Mouse (Mus musculus): Measurements from ENCODE around the gene Lce3d. TPM values are rescaled to one million over a fixed set of nuclear protein-coding genes. Genes with fewer than 3 reads are reported as not detected.

Lce3d gene
- not detected for total RNA-seq (2021)
- polyA plus RNA-seq (2012; rRNA removed) = not detected in 2 replicates
- long read RNA-seq = 0 reads

DNA sequence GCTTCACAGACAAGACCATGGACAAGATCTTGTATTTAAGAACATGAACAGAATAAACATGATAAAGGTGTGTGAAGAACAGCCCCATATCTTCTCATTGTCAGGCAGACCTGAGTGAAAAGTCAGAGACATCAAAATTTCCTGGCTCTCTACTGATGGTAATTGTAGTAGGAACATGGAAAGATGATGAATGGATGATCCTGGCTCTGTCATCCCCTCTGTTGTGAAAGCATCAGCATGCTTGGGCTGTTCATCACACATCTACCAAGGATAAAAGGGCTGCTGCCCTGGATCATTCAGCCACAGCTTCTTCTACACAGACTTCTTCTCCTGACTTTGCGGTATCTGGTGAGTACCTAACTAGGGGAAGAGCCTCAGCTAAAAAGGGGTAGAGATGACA, at the start of gene Lce3d:
Lce3d (plus strand) TSS at position 301 of the 400 bp plus-strand sequence.
- Histone ChIP-seq H3K27ac (no peak within 1 kb of the TSS), H3K4me3 (no peak within 1 kb of the TSS), H3K9ac (ENCODE audit: low read depth, low read length) (no peak within 1 kb of the TSS), H3K36me3 (ENCODE audit: control insufficient read depth, insufficient read depth, low read length) (no peaks in the 10 kb centered on the region), H3K27me3 (ENCODE audit: control insufficient read depth, insufficient read depth, low read length) (no peaks in the 10 kb centered on the region), H3K79me2 (replicated peaks; ENCODE audit: control insufficient read depth, insufficient read depth, low read length) (no peaks in the 10 kb centered on the region), H3K4me1 (ENCODE audit: control insufficient read depth, insufficient read depth, low read length) (no peaks in the 10 kb centered on the region)
- TF ChIP-seq EP300 (IDR thresholded peaks at IDR 0.05; ENCODE audit: insufficient read depth, low read depth, low read length) = no peak
- TF ChIP-seq CTCF (IDR thresholded peaks at IDR 0.05) = no peak
- TF ChIP-seq POLR2A (IDR thresholded peaks at IDR 0.05; ENCODE audit: insufficient read depth, low read depth, low read length) = no peak
- intact Hi-C loops (cut with DNase I) = no loop called here
- DNase-seq = no peak
- 85% methylated on average over 1 of the region's 1 CpGs for WGBS

DNA sequence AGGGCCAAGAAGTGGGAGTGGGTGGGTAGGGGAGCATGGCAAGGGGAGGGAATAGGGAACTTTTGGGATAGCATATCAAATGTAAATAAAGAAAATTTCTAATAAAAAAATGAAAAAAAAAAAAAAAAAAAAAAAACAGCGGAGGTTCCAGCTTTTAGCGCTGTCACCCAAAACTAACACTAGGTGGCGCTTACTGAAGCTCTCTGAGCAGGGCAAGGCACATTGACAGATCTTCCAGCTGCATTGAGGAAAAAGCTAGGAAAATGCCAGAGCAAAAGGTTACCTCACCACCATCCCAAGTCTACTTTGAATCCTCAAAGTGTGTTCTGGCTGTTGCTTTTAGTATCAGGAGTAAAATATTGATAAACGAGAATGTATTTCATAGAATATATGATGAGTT, 49.6 kb upstream of the Lce3d start:
- Histone ChIP-seq H3K79me2 (replicated peaks; ENCODE audit: control insufficient read depth, insufficient read depth, low read length) (no peaks in the 10 kb centered on the region), H3K27ac (no peak overlapping the region), H3K27me3 (ENCODE audit: control insufficient read depth, insufficient read depth, low read length) (no peaks in the 10 kb centered on the region), H3K4me1 (ENCODE audit: control insufficient read depth, insufficient read depth, low read length) (no peaks in the 10 kb centered on the region), H3K9ac (ENCODE audit: low read depth, low read length) (no peak overlapping the region), H3K4me3 (no peak overlapping the region), H3K36me3 (ENCODE audit: control insufficient read depth, insufficient read depth, low read length) (no peaks in the 10 kb centered on the region)
- TF ChIP-seq CTCF (IDR thresholded peaks at IDR 0.05) (peak; percentile 69), POLR2A (IDR thresholded peaks at IDR 0.05; ENCODE audit: insufficient read depth, low read depth, low read length) (no peak)
- DNase-seq = no peak
- WGBS = 25% methylated on average over 4 of the region's 4 CpGs
- intact Hi-C loops (cut with DNase I) = no loop called here

DNA sequence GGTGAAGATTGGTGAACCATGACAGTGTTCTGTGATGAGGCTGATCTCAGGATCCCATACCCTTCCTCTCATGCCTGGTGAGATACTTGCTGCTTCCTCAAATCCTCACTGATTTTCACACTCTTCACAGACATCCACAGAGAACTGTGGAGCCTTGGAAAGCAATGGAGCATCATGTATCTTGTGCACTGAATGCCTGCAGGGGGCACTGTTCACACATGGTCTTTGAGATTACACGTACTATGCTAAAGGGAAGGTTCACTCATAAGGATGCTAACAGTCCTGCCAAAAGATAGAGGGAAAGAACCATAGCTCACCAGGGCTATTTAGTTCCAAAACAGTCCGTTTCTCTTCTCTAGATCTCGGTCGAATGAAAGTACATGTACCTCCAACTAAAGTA, 36.8 kb upstream of the Lce3d start:
- H3K4me3 ChIP-seq = no peak overlapping the region
- H3K27me3 ChIP-seq (ENCODE audit: control insufficient read depth, insufficient read depth, low read length) = no peaks in the 10 kb centered on the region
- H3K9ac ChIP-seq (ENCODE audit: low read depth, low read length) = no peak overlapping the region
- no peak overlapping the region for H3K27ac ChIP-seq
- intact Hi-C loops (cut with DNase I) = no loop called here
- no peaks in the 10 kb centered on the region for H3K4me1 ChIP-seq (ENCODE audit: control insufficient read depth, insufficient read depth, low read length)
- H3K36me3 ChIP-seq (ENCODE audit: control insufficient read depth, insufficient read depth, low read length) = no peaks in the 10 kb centered on the region
- no peak for DNase-seq
- H3K79me2 ChIP-seq (replicated peaks; ENCODE audit: control insufficient read depth, insufficient read depth, low read length) = no peaks in the 10 kb centered on the region
- WGBS = 48% methylated on average over 4 of the region's 4 CpGs
- TF ChIP-seq POLR2A (IDR thresholded peaks at IDR 0.05; ENCODE audit: insufficient read depth, low read depth, low read length) (no peak), CTCF (IDR thresholded peaks at IDR 0.05) (peak; percentile 32), EP300 (IDR thresholded peaks at IDR 0.05; ENCODE audit: insufficient read depth, low read depth, low read length) (no peak)

DNA sequence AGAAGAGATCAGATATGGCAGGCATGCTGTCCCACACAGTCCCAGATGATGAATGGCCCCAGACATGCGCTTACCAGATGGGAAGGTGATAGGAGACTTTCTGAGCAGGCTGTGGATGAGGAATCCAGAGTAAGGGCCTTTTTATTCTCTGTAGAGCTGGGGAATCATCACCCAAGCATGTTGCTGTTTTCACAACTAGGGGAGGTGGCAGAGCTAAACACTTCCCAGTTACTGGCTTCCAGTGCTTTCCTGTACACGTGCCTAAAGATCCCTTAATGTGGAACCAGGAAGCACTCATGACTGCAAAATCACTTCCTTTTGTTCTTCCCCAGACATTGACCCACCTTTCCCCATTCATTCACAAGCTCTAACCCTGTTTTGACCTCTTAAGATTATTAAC, 31.1 kb upstream of the Lce3d start, which contains the start of gene Lce3a:
Lce3a (minus strand) TSS at position 101 of the 400 bp plus-strand sequence.
- Histone ChIP-seq H3K9ac (ENCODE audit: low read depth, low read length) (no peak within 1 kb of the TSS), H3K4me3 (no peak within 1 kb of the TSS), H3K4me1 (ENCODE audit: control insufficient read depth, insufficient read depth, low read length) (no peaks in the 10 kb centered on the region), H3K79me2 (replicated peaks; ENCODE audit: control insufficient read depth, insufficient read depth, low read length) (no peaks in the 10 kb centered on the region), H3K27ac (no peak within 1 kb of the TSS), H3K27me3 (ENCODE audit: control insufficient read depth, insufficient read depth, low read length) (no peaks in the 10 kb centered on the region), H3K36me3 (ENCODE audit: control insufficient read depth, insufficient read depth, low read length) (no peaks in the 10 kb centered on the region)
- intact Hi-C loops (cut with DNase I) = no loop called here
- 37% methylated on average over 2 of the region's 2 CpGs for WGBS
- no peak for DNase-seq
- TF ChIP-seq CTCF (IDR thresholded peaks at IDR 0.05) (no peak), EP300 (IDR thresholded peaks at IDR 0.05; ENCODE audit: insufficient read depth, low read depth, low read length) (no peak), POLR2A (IDR thresholded peaks at IDR 0.05; ENCODE audit: insufficient read depth, low read depth, low read length) (no peak)

DNA sequence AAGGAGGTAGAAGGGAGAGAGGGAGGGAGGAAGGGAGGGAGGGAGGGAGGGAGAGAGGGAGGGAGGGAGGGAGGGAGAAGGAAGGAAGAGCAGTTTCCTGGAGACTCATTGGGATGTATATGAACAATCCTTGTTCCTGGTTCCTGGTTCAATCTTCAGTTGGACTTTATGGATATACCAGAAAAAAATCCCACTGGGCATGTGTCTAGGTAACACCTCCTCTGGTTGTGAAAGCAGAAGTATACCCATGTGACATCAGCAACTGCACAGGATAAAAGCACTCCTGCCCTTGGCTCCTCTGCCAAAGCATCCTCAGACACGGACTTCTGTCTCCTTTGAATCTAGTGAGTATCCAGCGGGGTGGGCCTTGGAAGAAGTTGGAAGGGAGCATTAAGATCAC, 24.5 kb upstream of the Lce3d start, which contains the start of gene Lce3b:
Lce3b (plus strand) TSS at position 301 of the 400 bp plus-strand sequence.
- Histone ChIP-seq H3K27me3 (ENCODE audit: control insufficient read depth, insufficient read depth, low read length) (no peaks in the 10 kb centered on the region), H3K4me3 (no peak within 1 kb of the TSS), H3K79me2 (replicated peaks; ENCODE audit: control insufficient read depth, insufficient read depth, low read length) (no peaks in the 10 kb centered on the region), H3K9ac (ENCODE audit: low read depth, low read length) (no peak within 1 kb of the TSS), H3K36me3 (ENCODE audit: control insufficient read depth, insufficient read depth, low read length) (no peaks in the 10 kb centered on the region), H3K27ac (no peak within 1 kb of the TSS), H3K4me1 (ENCODE audit: control insufficient read depth, insufficient read depth, low read length) (no peaks in the 10 kb centered on the region)
- DNase-seq = no peak
- TF ChIP-seq POLR2A (IDR thresholded peaks at IDR 0.05; ENCODE audit: insufficient read depth, low read depth, low read length) (no peak), CTCF (IDR thresholded peaks at IDR 0.05) (no peak), EP300 (IDR thresholded peaks at IDR 0.05; ENCODE audit: insufficient read depth, low read depth, low read length) (no peak)
- 58% methylated on average over 2 of the region's 2 CpGs for WGBS
- intact Hi-C loops (cut with DNase I) = no loop called here

DNA sequence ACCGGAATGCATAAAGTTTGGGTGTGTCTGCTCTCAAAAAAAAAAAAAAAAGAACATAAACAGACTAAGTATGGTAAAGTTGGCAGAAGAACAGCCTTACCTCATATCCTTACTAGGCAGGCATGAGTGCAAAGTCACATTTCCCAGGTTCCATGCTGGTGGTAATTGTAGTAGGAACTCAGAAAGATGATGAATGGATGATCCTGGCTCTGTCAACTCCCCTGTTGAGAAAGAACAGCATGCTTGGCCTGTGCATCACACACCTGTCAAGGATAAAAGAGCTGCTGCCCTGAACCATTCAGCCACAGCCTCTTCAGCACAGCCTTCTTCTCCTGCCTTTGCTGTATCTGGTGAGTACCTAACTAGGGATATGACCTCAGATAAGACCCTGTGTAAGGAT, 13.0 kb upstream of the Lce3d start, which contains the start of gene Lce3c:
Lce3c (plus strand) TSS at position 301 of the 400 bp plus-strand sequence.
- H3K27ac ChIP-seq = no peak within 1 kb of the TSS

More for the DNA sequence above, 13.0 kb upstream of the Lce3d start, which contains the start of gene Lce3c:
- Histone ChIP-seq H3K4me1 (ENCODE audit: control insufficient read depth, insufficient read depth, low read length) (no peaks in the 10 kb centered on the region), H3K9ac (ENCODE audit: low read depth, low read length) (no peak within 1 kb of the TSS), H3K4me3 (no peak within 1 kb of the TSS), H3K79me2 (replicated peaks; ENCODE audit: control insufficient read depth, insufficient read depth, low read length) (no peaks in the 10 kb centered on the region), H3K27me3 (ENCODE audit: control insufficient read depth, insufficient read depth, low read length) (no peaks in the 10 kb centered on the region), H3K36me3 (ENCODE audit: control insufficient read depth, insufficient read depth, low read length) (no peaks in the 10 kb centered on the region)
- WGBS = 81% methylated on average over 1 of the region's 1 CpGs
- intact Hi-C loops (cut with DNase I) = no loop called here
- DNase-seq = no peak
- TF ChIP-seq EP300 (IDR thresholded peaks at IDR 0.05; ENCODE audit: insufficient read depth, low read depth, low read length) (no peak), CTCF (IDR thresholded peaks at IDR 0.05) (no peak), POLR2A (IDR thresholded peaks at IDR 0.05; ENCODE audit: insufficient read depth, low read depth, low read length) (no peak)
